Comparison of ENCODE assay signal across 9 mouse cellular contexts in the genomic region with DNA sequence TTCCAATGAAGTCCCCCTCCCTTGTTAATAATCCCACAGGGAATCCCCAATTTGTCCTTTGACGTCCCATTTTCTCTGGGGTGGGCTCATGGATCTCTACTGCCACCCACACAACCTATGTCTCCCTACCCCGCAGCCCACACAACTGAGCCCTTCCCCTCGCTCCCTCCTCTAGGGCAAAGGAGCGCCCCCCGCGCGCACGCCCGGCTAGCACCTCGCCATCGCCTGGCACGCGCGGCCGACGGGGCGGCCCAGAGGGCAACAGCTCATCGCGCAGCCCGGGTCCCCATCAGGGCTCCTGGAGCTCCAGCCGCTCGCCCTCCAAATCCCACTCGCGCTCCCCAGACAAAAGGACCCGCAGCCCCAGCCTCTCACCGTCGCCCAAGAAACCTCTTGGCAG. TPM values are rescaled to one million over a fixed set of nuclear protein-coding genes. Genes with fewer than 3 reads are reported as not detected.
DNase-seq lines count a peak whose midpoint lies in the region; ATAC-seq and TF ChIP-seq lines count a peak whose summit lies in the region.
"Had no signal": no experiment of that assay in that cellular context is flagged by ENCODE, and none has a peak within 500 bp of the region (broad histone marks: within the 10 kb centered on the region; RNA-seq: fewer than 3 reads in every experiment).

No protein-coding gene starts in this region.

- H3K4me2 ChIP-seq in kidney, postnatal 0 days (ENCODE audit: low read length): peak overlapping the region; percentile 86
- H3K4me2 ChIP-seq in embryonic facial prominence, embryonic 15.5 days (replicated peaks): peak overlapping the region; percentile 95
- H3K4me2 ChIP-seq in intestine, embryonic 15.5 days (replicated peaks): peak overlapping the region; percentile 92
- H3K4me2 ChIP-seq in neural tube, embryonic 14.5 days (ENCODE audit: low read depth, low read length): peak overlapping the region; percentile 71

- peaks cover 20% of the 10 kb centered on the region for H3K27me3 ChIP-seq in kidney, postnatal 0 days (ENCODE audit: insufficient read depth, low read length)
- H3K27me3 ChIP-seq in embryonic facial prominence, embryonic 15.5 days: peaks cover 65% of the 10 kb centered on the region
- H3K27me3 ChIP-seq in intestine, embryonic 15.5 days (replicated peaks): peaks cover 64% of the 10 kb centered on the region
- no peaks in the 10 kb centered on the region for H3K27me3 ChIP-seq in neural tube, embryonic 14.5 days (ENCODE audit: control insufficient read depth, insufficient read depth, low read length)

- 3% methylated on average over 27 of the region's 27 CpGs for WGBS in kidney, postnatal 0 days
- 2% methylated on average over 27 of the region's 27 CpGs for WGBS in embryonic facial prominence, embryonic 15.5 days
- 2% methylated on average over 26 of the region's 27 CpGs for WGBS in intestine, embryonic 15.5 days
- WGBS in neural tube, embryonic 14.5 days: 3% methylated on average over 27 of the region's 27 CpGs

- H3K4me3 ChIP-seq in kidney, postnatal 0 days (replicated peaks; ENCODE audit: low read depth, low read length): peak overlapping the region; percentile 49
- H3K4me3 ChIP-seq in embryonic facial prominence, embryonic 15.5 days (replicated peaks): peak overlapping the region; percentile 52
- peak overlapping the region; percentile 46 for H3K4me3 ChIP-seq in intestine, embryonic 15.5 days (replicated peaks)
- peak overlapping the region; percentile 40 for H3K4me3 ChIP-seq in neural tube, embryonic 14.5 days (ENCODE audit: low read depth, low read length)

- peaks cover 6% of the 10 kb centered on the region; the same call in 1 of the 2 replicates for H3K4me1 ChIP-seq in kidney, postnatal 0 days (replicated peaks; ENCODE audit: insufficient read depth, low read length)
- H3K4me1 ChIP-seq in embryonic facial prominence, embryonic 15.5 days: peaks cover 18% of the 10 kb centered on the region
- peaks cover 21% of the 10 kb centered on the region for H3K4me1 ChIP-seq in intestine, embryonic 15.5 days (replicated peaks)
- peaks cover 9% of the 10 kb centered on the region for H3K4me1 ChIP-seq in neural tube, embryonic 14.5 days (ENCODE audit: control insufficient read depth, insufficient read depth, low read length)
- H3K4me1 ChIP-seq: liver, embryonic 15.5 days had no signal

- no peak for DNase-seq in kidney, postnatal 0 days (ENCODE audit: low spot score)
- DNase-seq in kidney, adult 9 months: no peak
- DNase-seq in ovary, adult 18-20 months (ENCODE audit: low spot score): no peak
- no peak for DNase-seq in Muller cell, postnatal 12 days (ENCODE audit: inconsistent ontology term)
- no peak for DNase-seq in lung, postnatal 36 days

- no peak for ATAC-seq in kidney, postnatal 0 days (replicated peaks; ENCODE audit: low FRiP score, low read depth)
- no peak for ATAC-seq in embryonic facial prominence, embryonic 15.5 days (ENCODE audit: insufficient number of reproducible peaks, low FRiP score, low TSS enrichment, low read depth)
- ATAC-seq in intestine, embryonic 15.5 days: no peak
- no peak for ATAC-seq in neural tube, embryonic 14.5 days (ENCODE audit: low read depth)

- H3K36me3 ChIP-seq in kidney, postnatal 0 days (ENCODE audit: insufficient read depth, low read length): no peaks in the 10 kb centered on the region
- no peaks in the 10 kb centered on the region for H3K36me3 ChIP-seq in embryonic facial prominence, embryonic 15.5 days
- no peaks in the 10 kb centered on the region for H3K36me3 ChIP-seq in intestine, embryonic 15.5 days
- H3K36me3 ChIP-seq in neural tube, embryonic 14.5 days (ENCODE audit: control insufficient read depth, insufficient read depth, low read length): no peaks in the 10 kb centered on the region; the same call in 1 of the 2 replicates
- H3K36me3 ChIP-seq: liver, embryonic 15.5 days had no signal

- no peaks in the 10 kb centered on the region for H3K9me3 ChIP-seq in kidney, postnatal 0 days (replicated peaks; ENCODE audit: low read length)
- H3K9me3 ChIP-seq in embryonic facial prominence, embryonic 15.5 days (replicated peaks): no peaks in the 10 kb centered on the region
- no peaks in the 10 kb centered on the region for H3K9me3 ChIP-seq in intestine, embryonic 15.5 days
- H3K9me3 ChIP-seq in neural tube, embryonic 14.5 days (ENCODE audit: control insufficient read depth, low read length): no peaks in the 10 kb centered on the region
- H3K9me3 ChIP-seq: liver, embryonic 15.5 days had no signal

- TF ChIP-seq CTCF in kidney, postnatal 0 days (IDR thresholded peaks at IDR 0.05; ENCODE audit: low read depth): no peak

- no peak overlapping the region for H3K27ac ChIP-seq in kidney, postnatal 0 days
- H3K27ac ChIP-seq in embryonic facial prominence, embryonic 15.5 days (replicated peaks): no peak overlapping the region
- H3K27ac ChIP-seq in intestine, embryonic 15.5 days: no peak overlapping the region
- H3K27ac ChIP-seq in neural tube, embryonic 14.5 days (ENCODE audit: low read depth, low read length): no peak overlapping the region
- H3K27ac ChIP-seq: liver, embryonic 15.5 days had no signal

- H3K9ac ChIP-seq in kidney, postnatal 0 days (ENCODE audit: low read depth, low read length): 0 out of 2 replicates have a peak overlapping the region, but pooled peaks have one; percentile 24
- no peak overlapping the region for H3K9ac ChIP-seq in embryonic facial prominence, embryonic 15.5 days
- no peak overlapping the region for H3K9ac ChIP-seq in intestine, embryonic 15.5 days
- H3K9ac ChIP-seq in neural tube, embryonic 14.5 days (replicated peaks; ENCODE audit: low read depth, low read length): peak overlapping the region; percentile 71
- H3K9ac ChIP-seq: liver, embryonic 15.5 days had no signal

RNA-seq across cellular contexts. Expression of a gene that starts 19.1 kb away (rescaled TPM):
- polyA plus RNA-seq in kidney, postnatal 0 days (2015; fragmentation: Nextera tagmentation; extraction: Ambion mirVana): 99.9 and 113 TPM in 2 replicates
- 803 and 821 TPM in 2 replicates for polyA plus RNA-seq in embryonic facial prominence, embryonic 15.5 days (2015; fragmentation: Nextera tagmentation; extraction: Ambion mirVana)
- 113 and 116 TPM in 2 replicates for polyA plus RNA-seq in intestine, embryonic 15.5 days (2015; fragmentation: Nextera tagmentation; extraction: Ambion mirVana)
- 7.8 and 11.4 TPM in 2 replicates for polyA plus RNA-seq in neural tube, embryonic 14.5 days (2014; fragmentation: Nextera tagmentation; extraction: Ambion mirVana)

Comparison
In these comparisons a context has a peak if more than half of its experiments do, and no peak if none do; other contexts are left out.
1. H3K9ac ChIP-seq: peak in kidney, postnatal 0 days (single experiment) and neural tube, embryonic 14.5 days (single experiment); none in embryonic facial prominence, embryonic 15.5 days (single experiment) and intestine, embryonic 15.5 days (single experiment).
2. Peak in every context shown above with its lines, with median percentiles within 50 percentile points of each other: H3K4me2 ChIP-seq and H3K4me3 ChIP-seq.